Mouse (Mus musculus) bone marrow, adult 2 months (tissue): ENCODE data around the gene Fam129a. TPM values are rescaled to one million over a fixed set of nuclear protein-coding genes. Genes with fewer than 3 reads are reported as not detected.
A peak's percentile ranks its signal among the peaks of the same experiment; 100 is the strongest.

Source experiments
- H3K27ac ChIP-seq: fragments of 200-500 bp; 2 replicates; pipeline ENCODE4 v1.5.1; 2012; ENCODE audit warnings: low read depth, mild to moderate bottlenecking, control low read depth, inconsistent platforms, low read length; ENCODE audit not compliant: control insufficient read depth, poor library complexity, insufficient read depth
- H3K4me1 ChIP-seq: fragments of 200-500 bp; 2 replicates; pipeline ENCODE4 v1.6.1; 2011; ENCODE audit warnings: low read length; ENCODE audit not compliant: control insufficient read depth, insufficient read depth
- H3K4me3 ChIP-seq: fragments of 200-500 bp; replicated peaks from 2 replicates; pipeline ENCODE3; 2011; ENCODE audit warnings: mild to moderate bottlenecking, low read depth, low read length, control low read depth; ENCODE audit not compliant: control insufficient read depth
- CTCF ChIP-seq: fragments of 200-500 bp; IDR thresholded peaks from 2 replicates; pipeline ENCODE4 v1.5.1; 2011; ENCODE audit warnings: low read length, control low read depth; ENCODE audit not compliant: control insufficient read depth, insufficient read depth
- POLR2A ChIP-seq: fragments of 200-500 bp; IDR thresholded peaks from 2 replicates; pipeline ENCODE4 v1.6.1; 2011; ENCODE audit warnings: low read depth, mild to moderate bottlenecking, control low read depth, low read length, borderline replicate concordance; ENCODE audit not compliant: control insufficient read depth
- WGBS: fragments of 180-500 bp; shearing (Covaris S2); methylation state at CpG from one replicate; pipeline ENCODE4 v1.1.7; 2018; 5-methylcytosine and 5-hydroxymethylcytosine counted together
- polyA plus RNA-seq: library from polyadenylated mRNA; stranded (reverse); fragments of >200 nt; gene quantifications from 2 replicates; pipeline ENCODE4 v1.2.4, GENCODE M21; 2011; ENCODE audit warnings: low replicate concordance; ENCODE audit not compliant: missing spikeins, insufficient read depth, insufficient read length

The Fam129a gene
- polyA plus RNA-seq, 1 experiment = 16.9 TPM

GRCm38 (mm10) chr1:151697901-151698641, 127.1 kb downstream of the Fam129a start:
- no peaks in the 10 kb centered on the region for H3K4me1 ChIP-seq
- no peak overlapping the region for H3K27ac ChIP-seq
- no peak overlapping the region for H3K4me3 ChIP-seq
- TF ChIP-seq CTCF = no peak
- TF ChIP-seq POLR2A = no peak
- 80% methylated on average over 7 of the region's 7 CpGs for WGBS

GRCm38 (mm10) chr1:151699363-151699762, 128.4 kb downstream of the Fam129a start:
- WGBS = 70% methylated on average over 7 of the region's 7 CpGs
- no peak overlapping the region for H3K4me3 ChIP-seq
- no peak for TF ChIP-seq POLR2A
- TF ChIP-seq CTCF = no peak
- no peak overlapping the region for H3K27ac ChIP-seq
- no peaks in the 10 kb centered on the region for H3K4me1 ChIP-seq

- Histone ChIP-seq H3K27ac (no peak overlapping the region; the same call in 1 of the 2 replicates), H3K4me3 (no peak overlapping the region), H3K4me1 (no peaks in the 10 kb centered on the region)
- TF ChIP-seq CTCF (0 out of 2 replicates have a peak, but pooled peaks have one; percentile 18), POLR2A (no peak)
- WGBS = 28% methylated on average over 1 of the region's 1 CpGs
Observed at GRCm38 (mm10) chr1:151702816-151703215, 131.8 kb downstream of the Fam129a start.

- 55% methylated on average over 11 of the region's 11 CpGs for WGBS
- TF ChIP-seq CTCF (peak; percentile 68), POLR2A (no peak)
- peaks cover 1% of the 10 kb centered on the region; the same call in 1 of the 2 replicates for H3K4me1 ChIP-seq
Observed at GRCm38 (mm10) chr1:151705723-151706396, 134.9 kb downstream of the Fam129a start.

GRCm38 (mm10) chr1:151706397-151706752, 135.4 kb downstream of the Fam129a start:
- no peak for TF ChIP-seq POLR2A
- TF ChIP-seq CTCF = no peak
- no peak overlapping the region for H3K27ac ChIP-seq
- peaks cover 1% of the 10 kb centered on the region; the same call in 1 of the 2 replicates for H3K4me1 ChIP-seq
- no peak overlapping the region for H3K4me3 ChIP-seq
- 79% methylated on average over 3 of the region's 3 CpGs for WGBS

More at GRCm38 (mm10) chr1:151705723-151706396, 134.9 kb downstream of the Fam129a start:
- no peak overlapping the region for H3K27ac ChIP-seq
- no peak overlapping the region for H3K4me3 ChIP-seq

- TF ChIP-seq POLR2A (no peak), CTCF (no peak)
- Histone ChIP-seq H3K27ac (peak overlapping the region; percentile 29; the same call in 1 of the 2 replicates), H3K4me1 (peaks cover 1% of the 10 kb centered on the region; the same call in 1 of the 2 replicates), H3K4me3 (no peak overlapping the region)
- 41% methylated on average over 13 of the region's 13 CpGs for WGBS
Observed at GRCm38 (mm10) chr1:151708966-151709733, 138.2 kb downstream of the Fam129a start.

GRCm38 (mm10) chr1:151709734-151710022, 138.7 kb downstream of the Fam129a start:
- peaks cover 1% of the 10 kb centered on the region; the same call in 1 of the 2 replicates for H3K4me1 ChIP-seq
- WGBS = 14% methylated on average over 2 of the region's 2 CpGs
- no peak for TF ChIP-seq POLR2A
- no peak for TF ChIP-seq CTCF
- H3K27ac ChIP-seq = no peak overlapping the region; the same call in 1 of the 2 replicates
- no peak overlapping the region for H3K4me3 ChIP-seq

- WGBS = 53% methylated on average over 5 of the region's 5 CpGs
- Histone ChIP-seq H3K27ac (no peak overlapping the region), H3K4me1 (peaks cover 1% of the 10 kb centered on the region; the same call in 1 of the 2 replicates), H3K4me3 (no peak overlapping the region)
- TF ChIP-seq CTCF (no peak), POLR2A (no peak)
Observed at GRCm38 (mm10) chr1:151710424-151711055, 139.6 kb downstream of the Fam129a start.
